Mouse (Mus musculus): Measurements from ENCODE around the gene Tgif2lx1. TPM values are rescaled to one million over a fixed set of nuclear protein-coding genes. Genes with fewer than 3 reads are reported as not detected.
"Not testable (repeated sequence)": the region's sequence is repeated elsewhere in the genome, so short reads cannot be mapped to it uniquely, and the experiment has no call there.

Gene Tgif2lx1
- not detected for total RNA-seq (2021)

DNA sequence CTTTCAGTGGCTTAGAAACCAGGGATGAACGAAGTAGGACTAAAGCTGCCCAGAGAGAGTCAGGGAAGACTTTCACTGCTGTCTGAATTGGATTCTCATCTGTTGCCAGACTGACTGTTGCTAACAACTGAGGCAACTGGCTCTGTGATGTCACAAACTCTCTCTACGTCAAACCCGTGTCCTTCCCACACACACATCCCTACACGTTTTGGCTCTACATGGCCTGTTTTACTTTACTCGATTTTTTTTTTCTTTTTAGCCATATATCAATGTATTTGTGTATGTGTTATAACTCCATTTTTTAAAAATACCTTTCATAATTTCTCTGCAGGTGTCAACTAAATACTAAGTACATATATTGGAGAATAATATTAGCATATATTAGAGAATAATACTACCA is at the start of gene Tgif2lx1:
TSS of gene Tgif2lx1 (minus strand) at position 101 of the 400 bp plus-strand sequence.
- not testable (repeated sequence) for DNase-seq

Other genes with a start within 250 kb of the Tgif2lx1 start
- not detected for gene Tgif2lx2, start 53.5 kb downstream of the Tgif2lx1 start, total RNA-seq (2021)